9 mouse cellular contexts compared by ENCODE assay signal in the genomic region with DNA sequence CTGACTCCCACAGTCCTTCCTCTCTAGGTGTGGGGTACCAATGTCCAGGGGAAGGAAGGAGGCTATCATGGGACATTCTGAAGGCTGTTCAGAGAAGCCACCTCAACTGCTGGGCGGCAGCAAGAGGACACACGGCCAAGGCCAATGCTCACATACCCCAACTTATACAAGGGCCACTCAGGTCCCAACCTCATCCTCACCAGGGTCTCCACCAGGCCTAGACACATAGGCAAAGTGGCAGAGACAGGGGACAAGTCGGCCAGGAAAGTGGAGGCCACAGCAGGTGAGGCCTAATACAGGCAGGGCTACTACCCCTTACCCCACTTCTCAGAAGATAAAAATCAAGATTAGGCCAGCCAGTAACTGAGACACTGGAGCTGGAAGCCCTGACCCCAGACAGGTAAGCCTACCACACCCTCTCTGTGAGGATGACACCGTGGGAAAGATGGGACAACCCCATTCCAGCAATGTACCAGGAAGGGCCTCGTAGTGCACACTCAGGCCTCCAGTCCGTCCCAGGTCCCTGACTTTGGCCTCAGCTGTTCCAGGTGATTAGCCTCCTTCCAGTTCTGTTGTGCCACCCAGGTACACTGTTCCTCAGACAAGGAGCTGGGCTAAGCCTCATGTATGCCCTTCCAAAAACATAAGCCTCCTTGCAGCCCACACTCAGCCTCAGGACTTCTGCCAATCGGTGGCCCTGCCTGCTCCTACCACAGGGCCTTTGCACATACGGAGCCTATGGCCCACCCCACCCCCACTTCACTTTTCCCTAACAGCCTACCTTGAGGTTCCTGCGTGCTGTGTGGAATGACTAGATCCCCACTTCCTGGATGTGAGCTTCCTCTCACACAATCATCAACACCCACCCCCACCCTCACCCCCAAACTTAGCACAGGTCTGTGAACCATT. TPM values are rescaled to one million over a fixed set of nuclear protein-coding genes. Genes with fewer than 3 reads are reported as not detected.
DNase-seq lines count a peak whose midpoint lies in the region; ATAC-seq and TF ChIP-seq lines count a peak whose summit lies in the region.
"Had no signal": no experiment of that assay in that cellular context is flagged by ENCODE, and none has a peak within 500 bp of the region (broad histone marks: within the 10 kb centered on the region; RNA-seq: fewer than 3 reads in every experiment).

No protein-coding gene starts in this region.

- TF ChIP-seq CTCF in intestine, postnatal 0 days (IDR thresholded peaks at IDR 0.05; ENCODE audit: low read depth), result no peak
- TF ChIP-seq CTCF in cortical plate, adult 2 months (IDR thresholded peaks at IDR 0.05; ENCODE audit: extremely low read depth, insufficient read depth, low read length), result no peak

- WGBS in intestine, embryonic 14.5 days, result 88% methylated on average over 9 of the region's 9 CpGs
- WGBS in intestine, postnatal 0 days, result 72% methylated on average over 9 of the region's 9 CpGs
- WGBS in forebrain, embryonic 15.5 days, result 88% methylated on average over 9 of the region's 9 CpGs
- WGBS in midbrain, embryonic 11.5 days, result 91% methylated on average over 9 of the region's 9 CpGs

- H3K9ac ChIP-seq in intestine, embryonic 14.5 days (ENCODE audit: low read length), result no peak overlapping the region
- no peak overlapping the region for H3K9ac ChIP-seq in intestine, postnatal 0 days (ENCODE audit: low read depth, low read length)
- no peak overlapping the region for H3K9ac ChIP-seq in forebrain, embryonic 15.5 days (replicated peaks)
- H3K9ac ChIP-seq in midbrain, embryonic 11.5 days (ENCODE audit: low read length), result no peak overlapping the region

- ATAC-seq in intestine, embryonic 14.5 days (replicated peaks; ENCODE audit: low FRiP score, low TSS enrichment, low read depth), result no peak
- no peak for ATAC-seq in intestine, postnatal 0 days
- no peak for ATAC-seq in forebrain, embryonic 15.5 days (replicated peaks)
- ATAC-seq in midbrain, embryonic 11.5 days (ENCODE audit: low FRiP score), result no peak

- no peak for TF ChIP-seq POLR2A in cortical plate, adult 2 months (IDR thresholded peaks at IDR 0.05; ENCODE audit: extremely low read depth, insufficient read depth, low read length)

- H3K4me2 ChIP-seq in intestine, embryonic 14.5 days (ENCODE audit: low read length), result no peak overlapping the region
- no peak overlapping the region for H3K4me2 ChIP-seq in intestine, postnatal 0 days (replicated peaks; ENCODE audit: low read depth)
- peak overlapping the region; percentile 63; the same call in 1 of the 2 replicates for H3K4me2 ChIP-seq in forebrain, embryonic 15.5 days (replicated peaks)
- peak overlapping the region; percentile 92; the same call in 1 of the 2 replicates for H3K4me2 ChIP-seq in midbrain, embryonic 11.5 days

- H3K4me3 ChIP-seq in intestine, embryonic 14.5 days (ENCODE audit: low read depth, low read length), result 0 out of 2 replicates have a peak overlapping the region, but pooled peaks have one; percentile 78
- H3K4me3 ChIP-seq in intestine, postnatal 0 days (ENCODE audit: low read depth, low read length), result no peak overlapping the region
- H3K4me3 ChIP-seq in cortical plate, adult 2 months (ENCODE audit: insufficient read depth, low read length), result peak overlapping the region; percentile 92; the same call in 1 of the 2 replicates
- H3K4me3 ChIP-seq in forebrain, embryonic 15.5 days, result no peak overlapping the region
- no peak overlapping the region for H3K4me3 ChIP-seq in midbrain, embryonic 11.5 days (ENCODE audit: low read depth, low read length)

- H3K36me3 ChIP-seq in intestine, embryonic 14.5 days (ENCODE audit: control insufficient read depth, insufficient read depth, low read length), result 0 out of 2 replicates have a peak, but pooled peaks cover 7% of the 10 kb centered on the region
- no peaks in the 10 kb centered on the region for H3K36me3 ChIP-seq in intestine, postnatal 0 days (ENCODE audit: control insufficient read depth, insufficient read depth)
- H3K36me3 ChIP-seq in forebrain, embryonic 15.5 days, result no peaks in the 10 kb centered on the region
- H3K36me3 ChIP-seq in midbrain, embryonic 11.5 days (ENCODE audit: control insufficient read depth, insufficient read depth, low read length), result no peaks in the 10 kb centered on the region

- no peaks in the 10 kb centered on the region for H3K9me3 ChIP-seq in intestine, embryonic 14.5 days (ENCODE audit: control insufficient read depth, low read length)
- no peaks in the 10 kb centered on the region for H3K9me3 ChIP-seq in intestine, postnatal 0 days (ENCODE audit: control insufficient read depth)
- no peaks in the 10 kb centered on the region for H3K9me3 ChIP-seq in forebrain, embryonic 15.5 days
- H3K9me3 ChIP-seq in midbrain, embryonic 11.5 days (ENCODE audit: control insufficient read depth, low read length), result no peaks in the 10 kb centered on the region

- no peak overlapping the region for H3K27ac ChIP-seq in intestine, embryonic 14.5 days (ENCODE audit: low read depth)
- H3K27ac ChIP-seq in intestine, postnatal 0 days (ENCODE audit: low read depth, low read length), result no peak overlapping the region
- H3K27ac ChIP-seq in cortical plate, adult 2 months (ENCODE audit: insufficient read depth, low read length), result no peak overlapping the region
- H3K27ac ChIP-seq in forebrain, embryonic 15.5 days (replicated peaks), result no peak overlapping the region
- no peak overlapping the region for H3K27ac ChIP-seq in midbrain, embryonic 11.5 days (ENCODE audit: low read depth, low read length)

- no peak for DNase-seq in intestine, embryonic 14.5 days (ENCODE audit: low spot score)
- no peak for DNase-seq in midbrain, embryonic 11.5 days (ENCODE audit: low spot score, missing footprints)
- DNase-seq in spleen, adult 12 weeks (ENCODE audit: low spot score), result no peak
- DNase-seq in natural killer cell, adult 2 months (ENCODE audit: low spot score in 2 of 2), result no peak
- DNase-seq in right cerebral cortex, postnatal 25 days, result no peak
- DNase-seq: thymus, postnatal 14 days had no signal

- H3K27me3 ChIP-seq in intestine, embryonic 14.5 days (replicated peaks; ENCODE audit: control insufficient read depth, insufficient read depth, low read length), result no peaks in the 10 kb centered on the region
- H3K27me3 ChIP-seq in intestine, postnatal 0 days (replicated peaks; ENCODE audit: control insufficient read depth, insufficient read depth, low read length), result no peaks in the 10 kb centered on the region
- peaks cover 4% of the 10 kb centered on the region; the same call in 1 of the 2 replicates for H3K27me3 ChIP-seq in forebrain, embryonic 15.5 days
- H3K27me3 ChIP-seq in midbrain, embryonic 11.5 days (ENCODE audit: control insufficient read depth, insufficient read depth, low read length), result no peaks in the 10 kb centered on the region; the same call in 1 of the 2 replicates

- peaks cover 27% of the 10 kb centered on the region for H3K4me1 ChIP-seq in intestine, embryonic 14.5 days (replicated peaks; ENCODE audit: control insufficient read depth, insufficient read depth, low read length)
- 0 out of 2 replicates have a peak, but pooled peaks cover 9% of the 10 kb centered on the region for H3K4me1 ChIP-seq in intestine, postnatal 0 days (replicated peaks; ENCODE audit: control insufficient read depth, insufficient read depth, low read length)
- H3K4me1 ChIP-seq in cortical plate, adult 2 months (ENCODE audit: control insufficient read depth, insufficient read depth, low read length), result peaks cover 6% of the 10 kb centered on the region
- H3K4me1 ChIP-seq in forebrain, embryonic 15.5 days, result peaks cover 50% of the 10 kb centered on the region
- peaks cover 46% of the 10 kb centered on the region for H3K4me1 ChIP-seq in midbrain, embryonic 11.5 days (ENCODE audit: control insufficient read depth, insufficient read depth, low read length)

RNA-seq across cellular contexts. Expression of gene Ssbp4, which starts 2.5 kb away (rescaled TPM):
- polyA plus RNA-seq in intestine, embryonic 14.5 days (2014; fragmentation: Nextera tagmentation; extraction: Ambion mirVana), result 124 and 125 TPM in 2 replicates
- 63.2 and 65.3 TPM in 2 replicates for polyA plus RNA-seq in intestine, postnatal 0 days (2015; fragmentation: Nextera tagmentation; extraction: Ambion mirVana)
- polyA plus RNA-seq in cortical plate, adult 2 months (2012; rRNA removed), result 241 and 249 TPM in 2 replicates
- polyA plus RNA-seq in forebrain, embryonic 15.5 days (2015; fragmentation: Nextera tagmentation; extraction: Ambion mirVana), result 114 TPM in 2 replicates
- 87.8 and 96.9 TPM in 2 replicates for polyA plus RNA-seq in midbrain, embryonic 11.5 days (2014; fragmentation: Nextera tagmentation; extraction: Ambion mirVana)

RNA-seq across cellular contexts. Expression of gene Lrrc25, which starts 9.8 kb away (rescaled TPM):
- 1.2 and 2.0 TPM in 2 replicates for polyA plus RNA-seq in intestine, embryonic 14.5 days (2014; fragmentation: Nextera tagmentation; extraction: Ambion mirVana)
- 2.1 and 2.2 TPM in 2 replicates for polyA plus RNA-seq in intestine, postnatal 0 days (2015; fragmentation: Nextera tagmentation; extraction: Ambion mirVana)
- 1.0 and 1.4 TPM in 2 replicates for polyA plus RNA-seq in cortical plate, adult 2 months (2012; rRNA removed)
- polyA plus RNA-seq in forebrain, embryonic 15.5 days (2015; fragmentation: Nextera tagmentation; extraction: Ambion mirVana), result 0.74 and 1.3 TPM in 2 replicates
- polyA plus RNA-seq in midbrain, embryonic 11.5 days (2014; fragmentation: Nextera tagmentation; extraction: Ambion mirVana), result 1.2 and 1.3 TPM in 2 replicates

RNA-seq across cellular contexts. Expression of gene Isyna1, which starts 12.0 kb away (rescaled TPM):
- 86.8 and 106 TPM in 2 replicates for polyA plus RNA-seq in intestine, embryonic 14.5 days (2014; fragmentation: Nextera tagmentation; extraction: Ambion mirVana)
- 19.4 and 21.0 TPM in 2 replicates for polyA plus RNA-seq in intestine, postnatal 0 days (2015; fragmentation: Nextera tagmentation; extraction: Ambion mirVana)
- 71.1 and 77.2 TPM in 2 replicates for polyA plus RNA-seq in cortical plate, adult 2 months (2012; rRNA removed)
- 116 TPM in 2 replicates for polyA plus RNA-seq in forebrain, embryonic 15.5 days (2015; fragmentation: Nextera tagmentation; extraction: Ambion mirVana)
- polyA plus RNA-seq in midbrain, embryonic 11.5 days (2014; fragmentation: Nextera tagmentation; extraction: Ambion mirVana), result 46.1 and 56.0 TPM in 2 replicates

RNA-seq across cellular contexts. Expression of gene Gdf15, which starts 26.1 kb away (rescaled TPM):
- polyA plus RNA-seq in intestine, embryonic 14.5 days (2014; fragmentation: Nextera tagmentation; extraction: Ambion mirVana), result 0.55 and 1.1 TPM in 2 replicates
- polyA plus RNA-seq in intestine, postnatal 0 days (2015; fragmentation: Nextera tagmentation; extraction: Ambion mirVana), result 1.7 and 1.9 TPM in 2 replicates
- 0.09 and 0.19 TPM in 2 replicates for polyA plus RNA-seq in cortical plate, adult 2 months (2012; rRNA removed)
- polyA plus RNA-seq in forebrain, embryonic 15.5 days (2015; fragmentation: Nextera tagmentation; extraction: Ambion mirVana), result not detected in 2 replicates
- 0.10 and 0.11 TPM in 2 replicates for polyA plus RNA-seq in midbrain, embryonic 11.5 days (2014; fragmentation: Nextera tagmentation; extraction: Ambion mirVana)

RNA-seq across cellular contexts. Expression of gene Pgpep1, which starts 54.1 kb away (rescaled TPM):
- 65.5 and 65.9 TPM in 2 replicates for polyA plus RNA-seq in intestine, embryonic 14.5 days (2014; fragmentation: Nextera tagmentation; extraction: Ambion mirVana)
- polyA plus RNA-seq in intestine, postnatal 0 days (2015; fragmentation: Nextera tagmentation; extraction: Ambion mirVana), result 79.0 and 92.1 TPM in 2 replicates
- 18.1 and 19.7 TPM in 2 replicates for polyA plus RNA-seq in cortical plate, adult 2 months (2012; rRNA removed)
- polyA plus RNA-seq in forebrain, embryonic 15.5 days (2015; fragmentation: Nextera tagmentation; extraction: Ambion mirVana), result 63.6 and 70.2 TPM in 2 replicates
- 103 and 108 TPM in 2 replicates for polyA plus RNA-seq in midbrain, embryonic 11.5 days (2014; fragmentation: Nextera tagmentation; extraction: Ambion mirVana)

Comparison
In these comparisons a context has a peak if more than half of its experiments do, and no peak if none do; other contexts are left out.
1. H3K4me3 ChIP-seq: peak in intestine, embryonic 14.5 days (single experiment) and cortical plate, adult 2 months (single experiment); none in intestine, postnatal 0 days (single experiment), forebrain, embryonic 15.5 days (single experiment) and midbrain, embryonic 11.5 days (single experiment).
2. H3K4me2 ChIP-seq: peak in forebrain, embryonic 15.5 days (single experiment) and midbrain, embryonic 11.5 days (single experiment); none in intestine, embryonic 14.5 days (single experiment) and intestine, postnatal 0 days (single experiment).